Mouse (Mus musculus) adipose tissue, adult 10 weeks (tissue): ENCODE measurements around the gene Tut7. TPM values are rescaled to one million over a fixed set of nuclear protein-coding genes. Genes with fewer than 3 reads are reported as not detected.

Source experiments
- polyA plus RNA-seq: library from polyadenylated mRNA; stranded (reverse); fragments of 350-450 nt; fragmentation: Illumina TruSeq; extraction: RNeasy Lipid Tissue Mini Kit (QIAGEN cat#74804); gene quantifications from one replicate; pipeline ENCODE4 v1.2.3, GENCODE M21; 2014; ENCODE audit warnings: low read depth, low replicate concordance

The Tut7 gene
- 46.6 TPM for polyA plus RNA-seq

GRCm38 (mm10) chr13:59822507-59823462 lies at the start of gene Tut7:
Tut7 (minus strand) TSS chr13:59823147.

GRCm38 (mm10) chr13:59782145-59782544 lies 40.8 kb downstream of the Tut7 start, which contains the start of gene Gm49354:
Gm49354 (minus strand) TSS chr13:59782245.

DNA sequence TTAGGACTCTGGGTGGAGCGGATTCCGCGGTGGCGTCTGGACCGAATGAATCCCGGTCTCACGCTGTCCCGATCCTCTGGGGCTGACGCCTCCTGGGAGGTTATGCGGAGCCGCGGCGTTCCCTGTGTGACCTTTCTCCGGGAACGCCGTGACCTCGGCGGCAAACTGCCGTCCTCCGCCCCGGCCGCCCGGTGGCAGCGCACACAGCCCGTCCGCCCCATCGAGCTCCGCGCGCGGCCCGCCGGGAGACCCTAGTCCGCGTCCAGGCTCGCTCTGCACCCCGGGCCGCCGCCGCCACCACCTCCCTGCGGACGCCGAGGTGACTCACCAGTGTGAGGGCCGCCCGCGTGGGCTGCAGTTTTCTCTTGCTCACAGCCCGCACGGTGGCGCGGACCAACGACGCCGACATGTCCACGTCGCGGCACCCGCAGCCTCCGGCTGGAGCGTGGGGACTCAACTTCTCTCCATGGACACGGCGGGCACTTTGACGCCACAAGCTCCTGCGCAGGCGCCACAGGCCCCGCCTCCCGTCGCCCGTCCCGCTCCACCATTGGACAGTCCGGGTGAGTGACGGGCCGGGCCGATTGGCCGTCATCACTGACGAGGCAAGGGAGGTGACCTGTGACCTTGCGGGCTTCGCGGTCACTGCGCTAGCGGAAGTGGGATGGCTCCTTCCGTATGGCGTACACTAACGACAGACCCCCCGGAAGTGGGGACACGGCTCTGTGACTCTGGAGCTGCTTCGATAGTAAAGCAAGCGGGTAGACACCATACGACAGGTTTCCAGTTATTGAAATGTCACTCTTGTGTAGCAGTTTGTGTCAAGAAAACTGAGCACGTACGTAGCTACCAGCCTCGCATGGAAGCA lies 53.4 kb downstream of the Tut7 start, which contains the start of gene Isca1:
TSS of gene Isca1 (minus strand) at position 515 of the 868 bp plus-strand sequence.

GRCm38 (mm10) chr13:59746711-59747110 lies 76.2 kb downstream of the Tut7 start, which contains the start of gene 1700014D04Rik:
1700014D04Rik (minus strand) TSS chr13:59746752.

GRCm38 (mm10) chr13:59731652-59732051 lies 91.3 kb downstream of the Tut7 start, which contains the start of gene Spata31d1d:
Spata31d1d (minus strand) TSS chr13:59731752.

Other genes with a start within 250 kb of the Tut7 start
- 25.3 TPM for gene Agtpbp1, start 237.9 kb downstream of the Tut7 start, polyA plus RNA-seq
- 48.9 TPM for gene Naa35, start 237.9 kb downstream of the Tut7 start, polyA plus RNA-seq
- 34.6 TPM for gene Golm1, start 147.3 kb downstream of the Tut7 start, polyA plus RNA-seq
- 0.21 TPM for gene 4921517D22Rik, start 129.0 kb downstream of the Tut7 start, polyA plus RNA-seq
- 0.60 TPM for gene Spata31d1a, start 112.8 kb downstream of the Tut7 start, polyA plus RNA-seq
- 0.82 TPM for gene Spata31d1b, start 110.9 kb downstream of the Tut7 start, polyA plus RNA-seq
- gene Spata31d1d, start 91.4 kb downstream of the Tut7 start, polyA plus RNA-seq = 0.78 TPM
- gene 1700014D04Rik, start 76.4 kb downstream of the Tut7 start, polyA plus RNA-seq = 0.88 TPM
- 95.0 TPM for gene Isca1, start 53.3 kb downstream of the Tut7 start, polyA plus RNA-seq
- not detected for gene Gm49354, start 40.9 kb downstream of the Tut7 start, polyA plus RNA-seq